Mouse (Mus musculus) lung, postnatal 4 days (tissue): ENCODE measurements at regions not wholly inside any gene's neighbourhood (a gene's known extent, or its start where the extent isn't known, plus 50 kb on each side); places are given as distances from the start of the nearest gene placed in this dataset.
A peak's percentile ranks its signal among the peaks of the same experiment; 100 is the strongest.

ENCODE experiments used
- DNase-seq, 2 experiments: peaks; one replicate each; pipeline ENCODE4 v3.0.0; 2021

DNA sequence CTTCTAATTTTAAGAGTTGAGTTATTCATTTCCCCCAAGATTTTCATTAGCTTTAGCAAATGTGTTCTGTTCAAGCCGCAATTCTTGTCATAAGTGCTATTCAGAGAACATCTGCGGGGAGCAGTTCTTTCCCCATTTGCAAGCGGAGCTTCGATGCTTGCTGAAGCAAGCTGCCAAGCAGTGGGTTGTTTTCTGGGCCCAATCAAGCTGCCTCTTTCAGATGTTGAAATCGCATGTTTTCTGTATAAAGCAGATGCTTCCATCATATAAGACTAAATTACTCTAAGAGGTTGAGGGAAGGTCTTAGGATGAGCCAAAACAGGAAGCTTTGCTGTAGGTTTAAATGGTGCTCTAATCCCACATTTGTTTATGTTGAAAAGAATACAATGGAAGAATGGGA lies 547.4 kb downstream of the Abca13 start:
- no peak for DNase-seq

GRCm38 (mm10) chr11:9780240-9780901 lies 588.6 kb downstream of the Abca13 start:
- no peak for DNase-seq

DNA sequence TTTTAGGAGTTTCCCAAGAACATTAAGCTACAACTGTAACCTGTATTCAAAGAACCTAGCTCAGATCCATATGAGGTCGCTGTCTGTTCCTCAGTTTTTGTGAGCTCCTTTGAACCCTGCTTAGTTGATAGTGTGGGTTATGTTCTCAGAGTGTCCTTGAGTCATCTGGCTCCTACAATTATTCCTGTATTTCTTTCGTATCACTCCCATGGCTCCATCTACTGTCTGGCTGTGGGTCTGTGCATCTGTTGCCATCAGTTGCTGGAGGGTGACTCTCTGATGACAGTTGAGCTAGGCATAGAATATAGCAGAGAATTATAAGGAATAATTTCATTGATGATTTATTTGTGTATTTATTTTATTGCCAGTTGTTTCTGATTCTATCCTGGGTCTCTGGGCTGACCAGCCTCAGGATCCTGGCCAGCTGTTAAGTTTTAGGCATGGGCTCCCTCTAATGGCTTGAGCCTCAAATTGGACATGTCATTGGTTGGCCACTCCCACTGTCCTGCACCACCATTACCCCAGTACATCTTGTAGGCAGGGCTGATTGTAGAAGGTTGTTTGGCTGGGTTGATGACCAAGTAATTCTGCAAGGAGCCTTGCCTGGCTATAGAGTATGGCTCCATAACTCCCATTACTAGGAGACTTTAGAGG lies 601.6 kb downstream of the Abca13 start:
- peak; percentile 10 to 17 for DNase-seq

GRCm38 (mm10) chr11:9839636-9840035 lies 647.9 kb downstream of the Abca13 start:
- no peak for DNase-seq

DNA sequence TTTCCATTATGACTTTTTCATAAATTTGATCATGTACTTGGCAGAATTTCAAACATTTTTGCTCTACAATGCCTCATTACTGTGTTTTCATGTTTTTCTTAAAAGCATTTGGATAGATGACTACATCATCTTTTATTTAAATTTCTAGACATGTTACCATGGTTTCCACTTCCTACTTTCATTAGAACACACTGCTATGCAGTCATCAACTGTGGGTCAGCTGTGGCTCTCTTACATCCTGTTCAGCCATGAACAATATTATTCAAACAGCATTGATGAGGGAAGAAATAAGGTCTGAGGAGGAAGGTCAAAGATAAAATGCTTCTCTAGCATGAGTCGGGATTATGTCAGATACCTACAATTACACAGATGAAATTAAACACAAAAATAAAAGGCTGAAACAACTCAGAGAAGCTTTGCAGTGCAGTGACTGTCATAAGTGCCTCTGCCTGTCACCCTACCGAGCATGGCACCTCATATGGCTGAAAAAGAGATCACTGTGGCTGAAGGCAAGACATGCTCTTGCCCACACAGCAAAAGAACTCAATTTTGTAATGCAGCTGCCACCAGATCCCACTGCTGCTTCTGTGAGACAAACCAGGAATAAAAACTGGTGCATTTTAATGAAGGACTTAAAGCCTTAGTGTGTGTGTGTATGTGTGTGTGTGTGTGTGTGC lies 676.9 kb downstream of the Abca13 start:
- DNase-seq = no peak
